Mouse (Mus musculus) right cerebral cortex, postnatal 10 days (tissue): ENCODE data around the gene Astl.

Experiments used
- DNase-seq, 2 experiments: peaks; one replicate each; pipeline ENCODE4 v3.0.0; 2021; ENCODE audit warnings: low spot score in 2 of 2

Gene Astl

GRCm38 (mm10) chr2:127367126-127367820, 28.8 kb downstream of the Astl start:
- DNase-seq: no peak

- DNase-seq: no peak
Measured at GRCm38 (mm10) chr2:127369703-127370376, 31.4 kb downstream of the Astl start.

DNA sequence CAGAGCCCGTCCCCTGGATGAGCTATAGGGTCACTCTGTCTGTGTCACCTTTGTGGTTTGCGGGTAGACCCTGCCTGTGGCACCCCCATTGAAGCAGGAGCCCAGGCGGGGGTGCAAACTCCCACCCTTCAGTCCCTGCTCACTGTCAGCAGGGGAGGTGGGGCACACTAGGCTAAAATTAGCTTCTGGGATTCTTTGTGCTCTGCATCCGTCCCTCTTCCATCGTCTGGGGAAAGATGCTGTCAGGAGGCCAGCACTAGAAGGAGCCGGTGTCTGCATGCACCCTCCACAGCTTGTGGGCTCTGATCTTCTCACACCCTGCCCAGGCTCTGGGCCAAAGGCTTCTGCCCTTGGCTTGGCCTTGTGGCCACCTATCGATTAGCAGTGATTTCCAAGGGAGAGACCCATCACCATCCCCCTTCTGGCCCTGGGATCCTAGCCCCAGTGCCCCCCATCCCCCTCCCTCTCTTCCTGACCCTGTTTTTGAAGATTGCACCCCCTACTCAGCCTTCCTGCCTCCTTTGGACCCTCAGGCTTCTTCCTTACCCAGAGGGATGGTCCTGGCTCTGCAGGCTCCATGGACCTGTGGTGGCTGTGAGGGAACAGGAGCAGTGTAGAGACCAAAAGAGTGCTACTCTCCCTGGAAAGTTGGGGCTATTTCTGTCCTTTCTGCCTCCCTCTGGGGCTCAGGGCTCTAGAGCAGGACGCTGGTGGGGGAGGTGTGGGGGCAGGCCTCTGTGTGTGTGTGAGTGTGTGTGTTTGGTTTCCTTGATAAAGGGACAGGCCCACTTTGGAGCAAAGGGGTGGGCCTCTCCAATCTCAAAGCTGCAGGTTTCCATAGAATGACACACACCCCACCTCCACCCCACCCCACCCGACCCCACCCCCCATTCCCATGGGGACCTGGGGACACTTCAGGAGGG, 32.4 kb downstream of the Astl start:
- peak in 1 of 2 experiments; percentile 41 for DNase-seq

DNA sequence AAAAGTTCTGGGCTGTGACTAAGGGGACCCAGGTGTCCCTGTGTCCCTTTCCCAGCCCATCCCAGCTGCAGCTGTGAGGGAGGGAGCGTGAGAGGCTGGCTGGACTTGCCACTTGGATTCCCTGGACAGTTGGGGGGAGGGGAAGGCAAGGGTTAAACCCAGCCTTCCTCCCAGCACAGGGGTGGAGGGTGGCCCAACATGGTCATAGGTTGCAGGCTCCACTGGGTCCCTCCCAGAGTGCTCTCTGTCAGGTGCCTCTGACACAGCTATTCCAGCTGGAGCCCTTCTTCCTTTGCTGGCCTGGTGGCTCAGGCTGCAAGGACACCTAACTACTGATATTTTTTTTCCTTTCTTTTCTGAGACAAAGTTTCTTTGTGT, 33.0 kb downstream of the Astl start:
- no peak for DNase-seq

DNA sequence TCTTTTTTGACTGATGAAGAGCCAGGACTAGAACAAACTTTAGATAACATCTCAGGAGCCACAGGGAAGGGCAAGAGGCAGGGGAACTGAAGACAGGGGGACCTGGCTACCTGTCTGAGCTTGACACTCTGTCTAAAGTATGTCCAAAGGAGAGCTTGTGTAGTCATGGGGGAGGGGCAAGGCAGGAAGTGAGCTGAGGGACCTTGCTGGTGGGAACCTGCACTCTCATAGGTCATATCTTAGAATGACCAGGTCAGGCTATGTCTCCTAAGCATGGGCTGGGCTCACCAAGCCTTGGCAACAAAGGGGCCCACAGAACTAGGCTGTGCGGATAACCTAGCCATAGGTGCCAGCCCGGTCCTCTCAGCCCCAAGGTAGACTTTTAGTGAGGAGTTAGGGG, 33.6 kb downstream of the Astl start:
- DNase-seq: no peak

DNA sequence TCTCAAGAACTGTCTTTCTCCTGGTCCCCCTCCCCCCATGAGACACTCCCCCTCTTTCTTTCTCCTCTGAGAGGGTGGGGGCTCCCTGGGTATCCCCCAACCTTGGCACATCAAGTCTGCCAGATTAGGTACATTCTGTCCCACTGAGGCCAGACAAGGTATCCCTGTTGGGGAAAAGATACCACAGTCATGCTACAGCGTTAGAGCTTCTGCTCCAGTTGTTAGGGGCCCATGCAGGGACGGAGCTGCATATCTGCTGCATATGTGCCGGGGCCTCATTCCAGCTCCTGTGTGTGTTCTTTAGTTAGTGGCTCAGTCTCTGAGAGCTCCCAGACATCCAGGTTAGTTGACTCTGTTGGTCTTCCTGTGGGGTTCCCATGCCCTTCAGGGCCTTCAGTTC, 35.7 kb downstream of the Astl start:
- no peak for DNase-seq

- no peak for DNase-seq
Measured at GRCm38 (mm10) chr2:127375087-127375486, 36.6 kb downstream of the Astl start.

DNA sequence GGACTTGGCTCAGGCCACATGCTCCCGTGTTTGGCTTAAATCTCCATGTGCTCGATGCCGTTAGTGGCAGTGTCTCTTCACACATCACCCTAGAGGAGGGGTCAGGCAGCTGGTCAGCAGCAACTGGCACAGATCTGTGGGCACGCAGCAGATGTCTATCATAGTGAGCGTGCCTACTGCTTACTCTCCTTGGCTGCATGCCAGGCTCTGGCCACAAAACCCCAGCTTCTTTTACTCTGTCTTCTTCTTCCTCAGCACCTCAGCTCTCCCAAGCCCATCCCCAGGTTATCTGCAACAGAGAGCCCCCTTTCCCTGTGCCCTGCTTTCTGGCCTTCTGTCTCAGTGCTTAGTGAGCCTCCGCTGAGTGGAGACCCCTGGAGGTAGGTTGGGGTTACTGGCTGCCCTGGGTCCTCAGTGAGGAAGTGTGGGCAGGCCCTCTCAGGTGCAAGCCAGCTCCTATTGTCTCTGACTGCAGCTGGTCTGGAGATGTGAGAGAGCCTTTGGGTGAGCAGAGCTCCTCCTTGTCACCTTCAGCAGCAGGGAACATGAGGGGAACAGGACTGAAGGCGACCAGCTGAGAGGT, 37.4 kb downstream of the Astl start:
- peak in 1 of 2 experiments; percentile 41 for DNase-seq

GRCm38 (mm10) chr2:127376423-127377051, 38.1 kb downstream of the Astl start:
- DNase-seq: no peak

- no peak for DNase-seq
Measured at GRCm38 (mm10) chr2:127377942-127378610, 39.6 kb downstream of the Astl start.

GRCm38 (mm10) chr2:127378611-127378990, 40.2 kb downstream of the Astl start:
- DNase-seq: no peak

- DNase-seq: no peak
Measured at GRCm38 (mm10) chr2:127379250-127379649, 40.8 kb downstream of the Astl start.

GRCm38 (mm10) chr2:127383881-127384280, 45.4 kb downstream of the Astl start:
- no peak for DNase-seq

DNA sequence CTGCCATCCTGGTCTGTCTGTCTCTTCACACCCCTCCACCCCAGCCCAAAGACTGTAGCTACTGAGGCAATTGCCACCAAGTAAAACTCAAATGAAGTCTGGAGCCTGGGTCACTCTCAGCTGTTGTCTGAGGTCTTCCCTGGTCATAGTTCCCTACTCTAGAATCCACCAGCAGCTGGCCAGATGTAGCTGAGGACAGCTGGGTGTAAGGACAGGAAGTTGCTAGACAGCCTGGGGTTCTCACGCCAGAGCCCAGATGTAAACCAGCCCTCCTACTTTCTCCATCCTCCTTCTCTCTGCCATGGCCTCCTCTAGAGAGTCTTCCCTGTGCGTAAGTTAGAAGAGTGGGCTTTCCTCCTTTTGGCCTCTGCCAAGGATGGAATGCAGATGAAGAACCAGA, 49.1 kb downstream of the Astl start:
- DNase-seq: no peak

- no peak for DNase-seq
Measured at GRCm38 (mm10) chr2:127390352-127390751, 51.9 kb downstream of the Astl start.

GRCm38 (mm10) chr2:127390846-127391245, 52.4 kb downstream of the Astl start:
- DNase-seq: no peak

- DNase-seq: no peak
Measured at GRCm38 (mm10) chr2:127391323-127391722, 52.9 kb downstream of the Astl start.

DNA sequence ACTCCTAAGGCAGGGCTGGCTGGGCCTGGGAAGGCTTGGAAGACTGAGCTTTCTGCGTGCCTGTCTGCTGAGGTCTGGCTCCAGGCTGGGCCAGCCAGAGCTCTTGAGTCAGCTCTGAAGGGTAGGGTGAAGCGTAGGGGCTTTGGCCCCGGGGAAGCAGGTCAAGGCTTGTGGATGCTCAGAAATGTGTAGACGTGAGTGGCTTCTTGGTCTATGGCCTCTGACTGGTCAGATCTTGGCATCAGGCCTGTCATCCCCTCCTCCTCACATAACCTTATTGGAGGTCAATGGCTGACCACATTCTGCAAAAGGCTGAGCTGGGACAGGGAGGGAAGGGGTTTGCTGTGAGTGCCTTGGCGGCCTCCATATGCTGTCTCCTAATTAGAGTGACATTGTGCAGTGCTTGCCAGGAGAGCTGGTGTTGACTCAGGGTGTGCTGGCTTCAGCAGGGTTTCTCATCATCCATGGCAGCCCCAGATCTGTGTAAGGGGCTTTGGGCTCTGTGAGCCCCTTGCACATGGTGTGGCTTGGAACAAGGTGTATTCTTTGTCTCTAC, 56.2 kb downstream of the Astl start:
- no peak for DNase-seq

GRCm38 (mm10) chr2:127398738-127399137, 60.3 kb downstream of the Astl start:
- no peak for DNase-seq
